18 mouse cellular contexts compared by ENCODE assay signal in genomic region chr5:3381795-3382194, GRCm38 (mm10). TPM values are rescaled to one million over a fixed set of nuclear protein-coding genes. Genes with fewer than 3 reads are reported as not detected.
DNase-seq lines count a peak whose midpoint lies in the region; ATAC-seq and TF ChIP-seq lines count a peak whose summit lies in the region.
"Had no signal": no experiment of that assay in that cellular context is flagged by ENCODE, and none has a peak within 500 bp of the region (broad histone marks: within the 10 kb centered on the region; RNA-seq: fewer than 3 reads in every experiment).

No protein-coding gene starts in this region.

- H3K4me1 ChIP-seq in liver, adult 2 months (ENCODE audit: control insufficient read depth, insufficient read depth, low read length): peaks cover 6% of the 10 kb centered on the region
- H3K4me1 ChIP-seq in liver, embryonic 11.5 days (replicated peaks; ENCODE audit: control insufficient read depth, insufficient read depth, low read length): peaks cover 5% of the 10 kb centered on the region; the same call in 1 of the 2 replicates
- H3K4me1 ChIP-seq: hindbrain, embryonic 15.5 days; midbrain, embryonic 15.5 days had no signal

- 27% methylated on average over 8 of the region's 8 CpGs for WGBS in liver, adult 2 months
- 65% methylated on average over 8 of the region's 8 CpGs for WGBS in liver, embryonic 11.5 days

- ATAC-seq in liver, embryonic 11.5 days (replicated peaks; ENCODE audit: low FRiP score): no peak
- peak; percentile 49 for ATAC-seq in granulocyte monocyte progenitor cell, adult 5-6 weeks (replicated peaks; ENCODE audit: poor library complexity, severe bottlenecking)
- ATAC-seq in megakaryocyte, adult 5-6 weeks (ENCODE audit: poor library complexity, severe bottlenecking): peak; percentile 43
- ATAC-seq: activated CD4-positive, CD25-positive, alpha-beta regulatory T cell, adult 4 months; midbrain, embryonic 15.5 days had no signal

- peaks cover 8% of the 10 kb centered on the region for H3K79me2 ChIP-seq in liver, adult 2 months (ENCODE audit: control insufficient read depth, insufficient read depth, low read length)

- DNase-seq in liver, adult 2 months (ENCODE audit: extremely low read depth, low read depth, low spot score): peak; percentile 73
- no peak for DNase-seq in liver, embryonic 11.5 days (ENCODE audit: low spot score)
- DNase-seq in adipocyte (ENCODE audit: low spot score) (peak; percentile 39), MN1 (ENCODE audit: low spot score) (no peak)
- DNase-seq in gastrocnemius, postnatal 25 days: no peak
- DNase-seq: adrenal gland, postnatal 25 days; cerebellum, adult 18-20 months; cerebellum, postnatal 25 days; kidney, adult 11 months; lung, adult 2 months had no signal

- H3K27ac ChIP-seq in liver, adult 2 months (replicated peaks; ENCODE audit: insufficient read depth, low read depth, low read length): no peak overlapping the region
- H3K27ac ChIP-seq in liver, embryonic 11.5 days (ENCODE audit: low read depth, low read length): no peak overlapping the region
- H3K27ac ChIP-seq: embryonic facial prominence, embryonic 15.5 days; hindbrain, embryonic 15.5 days; limb, embryonic 13.5 days; midbrain, embryonic 15.5 days had no signal

- no peaks in the 10 kb centered on the region for H3K27me3 ChIP-seq in liver, adult 2 months (ENCODE audit: control insufficient read depth, insufficient read depth, low read length)
- no peaks in the 10 kb centered on the region for H3K27me3 ChIP-seq in liver, embryonic 11.5 days (replicated peaks; ENCODE audit: control insufficient read depth, insufficient read depth, low read length)
- H3K27me3 ChIP-seq: embryonic facial prominence, embryonic 15.5 days; hindbrain, embryonic 15.5 days; limb, embryonic 13.5 days; midbrain, embryonic 15.5 days had no signal

- no peak overlapping the region for H3K4me2 ChIP-seq in liver, embryonic 11.5 days
- H3K4me2 ChIP-seq: embryonic facial prominence, embryonic 15.5 days; hindbrain, embryonic 15.5 days; limb, embryonic 13.5 days; midbrain, embryonic 15.5 days had no signal

- TF ChIP-seq CTCF in liver, adult 2 months (IDR thresholded peaks at IDR 0.05; ENCODE audit: low read depth, low read length): no peak

- H3K9me3 ChIP-seq in liver, embryonic 11.5 days (ENCODE audit: control insufficient read depth, low read length): no peaks in the 10 kb centered on the region
- H3K9me3 ChIP-seq: embryonic facial prominence, embryonic 15.5 days; hindbrain, embryonic 15.5 days; limb, embryonic 13.5 days; midbrain, embryonic 15.5 days had no signal

- H3K9ac ChIP-seq in liver, adult 2 months (ENCODE audit: low read depth, low read length): no peak overlapping the region
- no peak overlapping the region for H3K9ac ChIP-seq in liver, embryonic 11.5 days (ENCODE audit: low read depth, low read length)
- H3K9ac ChIP-seq: embryonic facial prominence, embryonic 15.5 days; hindbrain, embryonic 15.5 days; limb, embryonic 13.5 days; midbrain, embryonic 15.5 days had no signal

- no peak for TF ChIP-seq POLR2A in liver, adult 2 months (IDR thresholded peaks at IDR 0.05; ENCODE audit: extremely low read depth, insufficient read depth, low read length)

- H3K36me3 ChIP-seq in liver, adult 2 months (ENCODE audit: control insufficient read depth, insufficient read depth, low read length): no peaks in the 10 kb centered on the region
- no peaks in the 10 kb centered on the region for H3K36me3 ChIP-seq in liver, embryonic 11.5 days (ENCODE audit: control insufficient read depth, insufficient read depth, low read length)
- H3K36me3 ChIP-seq: embryonic facial prominence, embryonic 15.5 days; hindbrain, embryonic 15.5 days; limb, embryonic 13.5 days; midbrain, embryonic 15.5 days had no signal

- H3K4me3 ChIP-seq in liver, adult 2 months (ENCODE audit: insufficient read depth, low read depth, low read length): no peak overlapping the region
- H3K4me3 ChIP-seq in liver, embryonic 11.5 days (ENCODE audit: low read depth, low read length): no peak overlapping the region
- H3K4me3 ChIP-seq: embryonic facial prominence, embryonic 15.5 days; hindbrain, embryonic 15.5 days; limb, embryonic 13.5 days; midbrain, embryonic 15.5 days; myocyte had no signal

RNA-seq across cellular contexts. Expression of gene Cdk6, which starts 40.5 kb away (rescaled TPM):
- 9.1 and 9.9 TPM in 2 replicates for total RNA-seq in liver, adult 2 months (2014; rRNA removed)
- polyA plus RNA-seq in liver, adult 2 months (2012; rRNA removed): 4.6 and 6.1 TPM in 2 replicates
- 49.1 and 51.2 TPM in 2 replicates for polyA plus RNA-seq in liver, embryonic 11.5 days (2014; fragmentation: Nextera tagmentation; extraction: Ambion mirVana)
- 278 and 308 TPM in 2 replicates for total RNA-seq in granulocyte monocyte progenitor cell, adult 5-6 weeks (2014; fragmentation: Nextera tagmentation)
- total RNA-seq in granulocyte monocyte progenitor cell, adult 5-6 weeks (2017): 207 and 253 TPM in 2 replicates
- total RNA-seq in megakaryocyte, adult 5-6 weeks (2015): 17.9 TPM in 2 replicates
- total RNA-seq in megakaryocyte, adult 5-6 weeks (2017): 9.7 and 18.8 TPM in 2 replicates
- 1 to 10 TPM; 2.8 to 3.5 TPM for total RNA-seq in gastrocnemius, postnatal 25 days (2021)

Comparison
In these comparisons a context has a peak if more than half of its experiments do, and no peak if none do; other contexts are left out.
1. DNase-seq: peak in liver, adult 2 months (single experiment) and adipocyte (single experiment); none in liver, embryonic 11.5 days (single experiment), MN1 (single experiment) and gastrocnemius, postnatal 25 days (single experiment).
2. RNA of gene Cdk6, which starts 40.5 kb away (total RNA-seq): 207 to 308 TPM in granulocyte monocyte progenitor cell, adult 5-6 weeks; 9.7 to 18.8 TPM in megakaryocyte, adult 5-6 weeks, 9.1 to 9.9 TPM in liver, adult 2 months and 2.8 to 3.5 TPM in gastrocnemius, postnatal 25 days; every median in the first group is over 10 times any median in the second.